Mouse (Mus musculus): Measurements from ENCODE around the gene Gpr37l1.
"Not testable (repeated sequence)": the region's sequence is repeated elsewhere in the genome, so short reads cannot be mapped to it uniquely, and the experiment has no call there.

The Gpr37l1 gene

GRCm38 (mm10) chr1:135167435-135167834 lies at the start of gene Gpr37l1:
Gene Gpr37l1, minus strand, starts transcription at chr1:135167681.
- no peak for DNase-seq

GRCm38 (mm10) chr1:135213772-135214640 lies 46.5 kb upstream of the Gpr37l1 start:
- no peak for DNase-seq

GRCm38 (mm10) chr1:135210421-135210820 lies 42.9 kb upstream of the Gpr37l1 start:
- no peak for DNase-seq

- DNase-seq = no peak
These were observed 41.2 kb upstream of the Gpr37l1 start for GRCm38 (mm10) chr1:135208716-135209115.

- DNase-seq = no peak
These were observed 39.3 kb upstream of the Gpr37l1 start for GRCm38 (mm10) chr1:135206586-135207339.

GRCm38 (mm10) chr1:135205257-135205656 lies 37.8 kb upstream of the Gpr37l1 start:
- DNase-seq = no peak

GRCm38 (mm10) chr1:135204196-135205126 lies 37.0 kb upstream of the Gpr37l1 start:
- DNase-seq = no peak

- no peak for DNase-seq
These were observed 32.9 kb upstream of the Gpr37l1 start for GRCm38 (mm10) chr1:135200400-135200799.

- DNase-seq = no peak
These were observed 31.7 kb upstream of the Gpr37l1 start for GRCm38 (mm10) chr1:135199014-135199819.

- no peak for DNase-seq
These were observed 30.9 kb upstream of the Gpr37l1 start for GRCm38 (mm10) chr1:135198412-135198811.

GRCm38 (mm10) chr1:135195907-135196440 lies 28.5 kb upstream of the Gpr37l1 start:
- no peak for DNase-seq

- DNase-seq = not testable (repeated sequence)
These were observed 26.9 kb upstream of the Gpr37l1 start for GRCm38 (mm10) chr1:135194335-135194734.

- no peak for DNase-seq
These were observed 21.7 kb upstream of the Gpr37l1 start for GRCm38 (mm10) chr1:135189186-135189585.

- DNase-seq = no peak
These were observed 20.7 kb upstream of the Gpr37l1 start for GRCm38 (mm10) chr1:135188197-135188596.

GRCm38 (mm10) chr1:135187016-135187415 lies 19.5 kb upstream of the Gpr37l1 start:
- DNase-seq = not testable (repeated sequence)

- no peak for DNase-seq
These were observed 18.9 kb upstream of the Gpr37l1 start for GRCm38 (mm10) chr1:135186427-135186826.

- no peak for DNase-seq
These were observed 18.5 kb upstream of the Gpr37l1 start for GRCm38 (mm10) chr1:135185936-135186335.

GRCm38 (mm10) chr1:135183941-135184570 lies 16.6 kb upstream of the Gpr37l1 start:
- DNase-seq = no peak

GRCm38 (mm10) chr1:135183448-135183847 lies 16.0 kb upstream of the Gpr37l1 start:
- DNase-seq = no peak

GRCm38 (mm10) chr1:135182975-135183374 lies 15.5 kb upstream of the Gpr37l1 start:
- no peak for DNase-seq

All from right cerebral cortex, postnatal 25 days (tissue).